Mouse (Mus musculus): ENCODE data around the gene Hpse2.

The Hpse2 gene

DNA sequence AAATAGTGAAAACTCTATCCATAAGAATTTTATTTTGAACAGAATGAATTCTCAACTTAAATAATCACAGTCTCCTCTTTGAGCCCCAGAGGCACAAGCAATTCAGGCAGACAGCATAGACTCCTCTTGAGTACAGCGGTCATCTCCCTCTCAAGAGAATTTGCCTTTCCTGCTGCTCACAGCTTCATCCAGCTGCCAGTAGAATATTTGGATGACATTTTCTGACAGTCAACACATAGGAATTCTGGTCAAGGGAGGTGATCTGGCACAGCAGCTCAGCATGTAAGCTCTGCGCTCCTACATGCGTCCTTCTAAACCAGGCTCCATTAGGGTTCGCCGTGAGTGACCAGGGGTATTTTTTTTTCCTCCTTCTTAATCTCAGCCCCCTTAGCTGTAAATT lies 232.6 kb downstream of the Hpse2 start:
- 87% methylated on average over 5 of the region's 5 CpGs for WGBS

DNA sequence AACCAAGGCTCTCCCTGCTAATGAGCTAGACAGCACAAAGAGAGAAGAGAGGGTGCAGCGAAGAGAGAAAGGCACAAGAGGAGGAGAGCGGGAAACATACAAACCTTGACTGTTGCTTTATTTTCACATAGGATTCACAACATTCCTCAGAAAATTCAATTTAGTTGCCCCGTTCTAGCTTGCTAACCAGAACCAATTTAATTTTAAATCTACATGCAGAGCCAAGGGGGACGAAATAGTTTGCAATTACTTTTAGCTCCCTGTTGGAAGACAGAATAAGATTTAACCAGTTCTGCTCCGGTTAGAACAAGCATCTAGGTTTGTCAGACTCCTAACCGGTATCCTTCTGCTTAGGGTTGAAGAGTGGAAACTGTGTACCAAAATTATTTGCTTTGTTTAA lies 240.3 kb downstream of the Hpse2 start:
- 54% methylated on average over 6 of the region's 6 CpGs for WGBS

DNA sequence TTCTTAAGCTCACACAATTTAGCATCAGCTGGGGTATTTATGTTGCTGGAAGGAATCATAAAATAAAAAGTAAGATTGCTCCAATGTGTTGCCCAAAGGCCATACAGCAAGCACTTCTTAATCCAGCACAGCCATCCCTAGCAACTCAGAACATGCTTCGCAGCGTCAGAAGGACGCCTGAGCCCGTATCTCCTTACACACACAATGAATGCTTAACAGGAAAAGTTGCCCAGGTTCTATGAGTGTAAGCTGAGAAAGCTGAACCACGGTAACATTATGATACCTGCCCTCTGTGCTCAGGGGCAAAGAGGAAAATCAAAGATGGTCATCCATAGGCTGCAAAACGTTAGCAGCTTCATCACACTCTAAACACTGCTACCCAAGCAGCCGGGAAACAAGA lies 241.3 kb downstream of the Hpse2 start:
- WGBS = 75% methylated on average over 7 of the region's 7 CpGs

DNA sequence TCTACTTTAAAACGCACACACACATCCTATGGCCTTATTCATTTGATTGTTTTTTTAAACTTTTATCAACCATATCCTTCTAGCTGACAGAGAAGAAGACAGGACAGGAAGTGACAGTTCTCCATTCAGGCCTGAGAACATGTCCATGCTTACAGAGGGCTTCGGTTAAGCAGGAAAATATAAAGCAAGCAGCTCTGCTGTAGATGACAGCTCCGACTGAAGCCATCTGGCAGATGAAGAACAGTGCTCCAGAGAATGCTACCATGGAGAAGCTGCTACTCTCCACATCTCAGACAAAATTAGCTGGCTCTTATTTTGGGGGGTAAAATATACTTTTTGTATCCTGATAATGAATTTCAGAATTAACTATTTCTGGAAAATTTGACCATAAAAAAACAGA lies 246.5 kb downstream of the Hpse2 start:
- WGBS = 59% methylated on average over 3 of the region's 3 CpGs

DNA sequence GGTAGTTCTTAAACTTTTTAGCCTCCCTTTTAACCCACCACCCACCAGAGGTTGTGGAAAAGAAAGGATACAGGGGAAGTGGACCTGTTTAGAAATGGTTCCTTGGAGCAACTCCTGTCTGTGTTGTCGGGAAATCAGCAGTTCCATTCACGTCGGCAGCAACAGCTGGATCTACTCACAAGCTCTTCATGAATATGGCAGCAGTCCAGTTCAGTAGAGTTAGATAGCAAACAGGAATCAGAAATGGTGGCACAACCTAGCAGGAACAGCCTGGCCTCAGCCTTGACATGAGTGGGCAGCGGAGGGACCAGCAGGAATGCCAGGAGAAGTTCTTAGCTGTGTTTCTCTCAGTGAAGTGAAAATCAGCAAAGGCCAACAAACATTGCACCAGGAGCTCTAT lies 278.4 kb downstream of the Hpse2 start:
- WGBS = 95% methylated on average over 4 of the region's 4 CpGs

DNA sequence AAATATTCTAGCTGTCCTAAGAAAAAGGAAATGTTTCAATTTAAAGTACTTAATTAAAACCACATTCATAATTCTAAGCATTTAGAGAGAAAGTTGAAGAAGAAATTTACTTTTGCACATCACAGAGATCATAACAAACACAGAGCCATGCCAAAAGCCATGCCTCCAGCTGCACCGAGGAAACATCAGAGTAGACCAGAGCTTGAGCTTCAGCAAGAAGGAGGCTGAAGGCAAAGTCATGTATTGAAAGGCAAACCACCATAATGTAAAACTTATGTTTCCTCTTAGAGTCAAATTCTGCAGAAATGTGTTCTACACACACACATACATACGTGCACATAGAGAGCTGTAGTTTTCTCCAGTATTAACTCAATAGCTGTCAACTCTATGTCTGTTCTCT lies 291.2 kb downstream of the Hpse2 start:
- WGBS = 87% methylated on average over 2 of the region's 2 CpGs

DNA sequence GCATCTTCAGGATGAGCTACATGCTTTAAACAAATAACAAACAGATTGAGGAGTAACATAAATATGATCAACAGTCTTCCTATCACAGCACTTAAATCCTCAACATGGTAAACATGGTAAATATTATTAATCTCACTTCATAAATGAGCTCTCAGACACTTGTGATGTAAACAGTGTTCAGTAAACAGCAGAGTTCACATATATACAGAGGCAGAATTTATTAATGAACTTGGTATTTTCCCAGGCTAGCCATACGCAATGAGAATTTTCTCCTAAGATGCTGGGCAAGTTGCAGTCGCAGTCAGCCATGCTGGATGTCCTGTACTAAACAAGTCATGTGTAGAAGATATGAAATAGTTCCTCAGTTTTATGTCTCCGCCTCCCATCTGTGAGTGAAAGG lies 300.9 kb downstream of the Hpse2 start:
- 92% methylated on average over 3 of the region's 3 CpGs for WGBS

DNA sequence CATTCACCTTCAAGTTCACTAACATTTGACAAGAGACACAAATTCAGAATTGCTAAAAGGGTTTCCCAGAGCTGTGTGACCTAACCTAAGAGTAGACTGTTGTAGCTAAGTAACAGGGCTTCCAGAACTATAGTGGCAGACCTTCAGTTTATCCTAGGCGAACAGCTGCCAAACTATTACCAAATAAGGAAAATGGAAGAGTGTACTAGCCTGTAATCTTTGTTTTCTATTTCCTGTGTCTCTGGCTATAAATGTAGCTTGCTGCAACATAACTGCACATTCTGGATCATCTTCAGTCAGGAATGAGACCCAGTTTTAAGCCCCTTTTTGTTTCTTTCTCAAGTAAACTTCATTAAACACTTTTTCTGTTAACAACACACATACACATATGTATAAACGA lies 324.0 kb downstream of the Hpse2 start:
- WGBS = 62% methylated on average over 2 of the region's 2 CpGs

DNA sequence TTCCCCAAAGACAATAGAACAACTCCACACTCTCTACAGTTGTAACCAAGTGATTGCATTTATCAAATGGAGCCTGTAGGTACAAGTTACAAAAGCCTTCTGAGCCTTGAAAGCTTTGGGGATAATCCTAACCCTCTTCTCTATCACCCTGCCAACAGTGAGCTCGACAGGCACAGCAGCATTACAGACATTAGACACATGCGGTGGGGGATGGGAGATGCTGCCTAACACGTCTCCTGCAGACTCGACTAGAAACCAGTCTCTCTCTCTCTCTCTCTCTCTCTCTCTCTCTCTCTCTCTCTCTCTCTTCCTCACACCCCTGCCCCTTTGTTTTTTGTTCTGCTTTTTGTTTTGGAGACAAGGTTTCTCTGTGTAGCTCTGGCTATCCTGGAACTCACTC lies 343.6 kb downstream of the Hpse2 start:
- WGBS = 50% methylated on average over 4 of the region's 4 CpGs

DNA sequence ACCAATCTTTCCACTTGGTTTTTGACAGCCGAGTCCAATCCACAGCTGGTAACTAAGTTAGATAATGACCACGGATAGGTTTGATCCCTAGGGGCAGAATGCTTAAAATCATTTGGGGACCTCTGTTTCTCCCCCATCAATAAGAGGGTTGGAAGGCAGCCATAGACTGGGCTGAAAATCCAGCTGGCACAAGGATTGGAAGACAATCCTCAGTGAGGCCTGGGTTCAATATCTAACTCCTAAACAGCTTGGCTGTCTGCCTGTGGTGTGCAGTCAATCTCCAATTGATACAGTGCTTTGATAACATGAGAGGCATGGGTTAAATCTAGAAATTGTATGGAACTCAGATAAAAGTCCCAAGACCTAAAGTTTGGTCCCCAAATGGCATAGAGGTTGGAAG lies 345.4 kb downstream of the Hpse2 start:
- 79% methylated on average over 2 of the region's 2 CpGs for WGBS

DNA sequence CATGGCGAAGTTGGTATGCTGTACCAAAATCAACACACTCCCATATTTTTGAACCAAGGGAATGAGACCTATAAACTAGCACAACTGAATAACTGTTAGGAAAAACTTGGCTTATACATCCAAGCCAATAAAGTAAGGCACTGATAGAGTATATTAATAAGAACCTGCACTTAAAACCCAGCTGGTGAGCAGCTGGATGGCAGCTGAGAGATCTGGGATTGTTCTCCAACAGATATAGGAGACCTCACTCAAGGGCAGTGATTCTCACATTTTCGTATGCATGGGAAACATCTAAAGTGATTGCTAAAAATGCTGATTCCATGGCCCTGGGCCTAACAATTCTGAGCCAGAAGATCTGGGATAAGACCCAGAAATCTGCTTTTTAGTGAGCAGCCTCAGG lies 345.9 kb downstream of the Hpse2 start:
- WGBS = 82% methylated on average over 2 of the region's 2 CpGs

DNA sequence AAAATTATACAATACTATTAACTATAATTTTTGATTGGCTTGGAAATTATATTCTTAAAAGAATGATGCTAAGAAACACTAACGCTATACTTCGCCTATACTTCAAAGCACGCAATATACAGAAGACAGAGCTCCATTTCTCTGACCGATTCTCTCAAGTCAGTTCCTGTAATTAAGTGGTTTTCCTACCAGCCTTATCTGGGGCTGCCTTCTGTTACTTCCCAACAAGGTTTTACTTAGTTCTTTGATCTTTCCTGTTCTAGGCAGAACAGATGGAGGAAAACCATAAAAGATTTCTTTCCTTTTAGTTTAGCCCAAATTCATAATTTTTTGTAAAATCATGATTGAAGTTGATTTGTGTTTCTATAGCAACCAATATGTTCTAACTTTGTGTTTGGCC lies 351.8 kb downstream of the Hpse2 start:
- 71% methylated on average over 4 of the region's 4 CpGs for WGBS

DNA sequence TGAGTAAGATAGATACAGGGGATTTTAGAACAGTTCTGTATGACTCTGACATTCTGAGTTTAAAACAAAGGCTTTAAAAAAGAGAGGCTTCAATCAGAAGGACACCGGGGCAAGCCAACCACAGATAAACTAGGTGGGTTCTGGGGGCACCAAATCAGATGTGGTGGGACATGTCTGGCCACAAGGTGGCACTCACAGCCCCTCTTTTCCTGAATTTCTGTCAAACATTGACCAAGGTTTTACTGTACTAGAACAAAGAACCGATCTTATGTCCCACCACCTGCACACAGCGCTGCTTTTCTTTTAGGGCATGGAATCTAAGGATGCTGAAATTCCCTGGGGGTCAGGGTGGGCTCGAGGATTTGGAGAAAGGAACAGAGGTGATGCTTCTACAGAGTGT lies 360.9 kb downstream of the Hpse2 start:
- WGBS = 26% methylated on average over 4 of the region's 4 CpGs

DNA sequence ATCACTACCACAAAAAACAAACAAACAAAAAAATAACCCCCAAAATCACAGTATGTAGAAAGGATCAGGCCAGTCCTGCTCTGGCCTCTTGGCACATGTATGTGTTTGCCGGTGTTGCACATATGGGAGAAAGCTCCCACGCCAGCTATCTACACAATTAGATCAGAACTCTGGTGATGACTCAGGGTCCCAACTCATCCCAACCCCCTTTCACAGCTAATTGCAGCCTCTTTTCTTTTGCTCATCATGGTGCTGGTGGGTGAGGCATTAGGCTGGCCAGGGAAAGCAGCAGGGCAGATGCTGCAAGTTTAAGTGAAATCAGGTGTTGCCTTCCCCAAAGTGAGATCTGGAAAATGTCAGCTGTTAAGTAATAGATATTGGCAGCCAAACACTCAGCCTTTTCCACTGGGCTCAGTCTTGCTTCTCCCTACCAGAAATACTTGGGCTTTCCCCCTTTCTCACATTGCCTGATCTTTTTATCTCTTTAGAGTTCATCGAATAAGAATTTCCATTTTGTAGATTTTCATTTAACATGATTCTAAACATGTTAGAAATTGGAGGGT lies 365.5 kb downstream of the Hpse2 start:
- WGBS = 82% methylated on average over 3 of the region's 3 CpGs

DNA sequence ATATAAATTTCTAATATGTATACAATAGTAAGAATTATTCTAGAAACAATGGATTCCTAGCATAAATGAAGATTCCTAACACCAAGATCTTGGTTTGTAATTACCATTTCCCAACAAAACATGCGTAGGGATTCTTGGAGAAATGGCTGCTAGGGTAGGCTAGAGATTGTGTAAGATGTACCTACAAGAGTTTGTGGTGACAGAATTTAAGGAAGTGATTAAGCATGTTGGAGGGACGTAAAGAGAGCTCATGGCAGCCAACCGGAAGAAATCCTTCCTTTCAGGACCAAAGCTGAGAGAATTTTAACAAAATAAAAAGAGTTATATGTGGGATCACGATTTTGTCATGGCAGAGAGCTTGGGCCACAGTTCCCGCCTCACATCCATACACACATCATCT lies 369.4 kb downstream of the Hpse2 start:
- 86% methylated on average over 5 of the region's 5 CpGs for WGBS

DNA sequence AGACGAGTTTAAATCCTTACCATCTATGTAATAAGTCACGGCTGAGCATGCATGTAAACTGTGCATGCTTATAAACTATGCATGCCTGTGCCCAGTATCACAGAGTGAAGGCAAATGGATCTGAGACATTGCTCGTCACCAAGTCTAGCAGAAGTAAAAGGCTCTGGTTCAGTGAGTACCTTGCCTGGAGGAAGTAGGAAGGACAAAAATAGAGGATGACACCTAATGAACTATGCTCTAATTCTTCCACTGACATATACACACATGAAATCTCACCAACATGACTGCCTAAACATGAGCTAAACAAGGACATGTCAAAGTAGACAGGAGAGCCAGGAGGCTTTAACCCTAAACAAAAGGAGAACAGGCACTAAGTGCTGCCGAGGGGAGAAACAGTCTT lies 391.7 kb downstream of the Hpse2 start:
- 93% methylated on average over 4 of the region's 4 CpGs for WGBS

DNA sequence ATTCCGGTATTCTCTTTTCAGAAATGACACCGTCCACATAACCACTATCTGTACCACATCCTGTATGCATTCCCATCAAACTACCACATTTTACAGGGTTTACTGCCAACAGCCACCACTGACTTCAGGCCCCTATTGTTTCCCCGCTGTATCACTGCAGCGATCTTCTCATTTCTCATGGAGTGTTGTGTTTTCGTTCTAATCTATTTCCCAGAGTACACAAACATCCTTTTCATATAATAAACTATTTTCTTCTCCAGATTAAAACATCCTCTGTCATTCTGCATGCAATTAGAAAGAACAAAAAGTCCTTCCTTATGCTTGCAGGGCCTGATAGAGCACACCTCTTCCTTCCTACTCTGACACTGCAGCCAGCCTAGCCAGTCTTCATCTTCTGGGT lies 399.3 kb downstream of the Hpse2 start:
- 76% methylated on average over 5 of the region's 5 CpGs for WGBS

DNA sequence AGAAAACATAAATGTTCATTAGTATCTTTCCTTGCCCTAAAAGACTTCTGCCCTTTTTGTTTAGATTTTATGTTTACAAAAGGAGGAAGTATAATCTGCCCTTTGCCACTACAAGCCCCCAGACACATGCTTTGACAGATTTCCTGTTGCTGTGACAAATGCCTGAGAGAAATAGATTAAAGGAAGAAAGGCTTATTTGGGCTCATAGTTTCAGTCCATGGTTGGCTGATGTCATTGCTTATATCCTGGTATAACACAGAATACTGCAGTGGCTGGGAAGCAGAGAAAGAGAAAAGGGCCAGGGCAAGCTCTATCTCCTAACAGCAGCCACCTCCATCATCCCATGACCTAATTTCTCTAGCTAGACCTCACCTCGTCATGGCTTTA lies 401.8 kb downstream of the Hpse2 start:
- WGBS = 59% methylated on average over 1 of the region's 1 CpGs

DNA sequence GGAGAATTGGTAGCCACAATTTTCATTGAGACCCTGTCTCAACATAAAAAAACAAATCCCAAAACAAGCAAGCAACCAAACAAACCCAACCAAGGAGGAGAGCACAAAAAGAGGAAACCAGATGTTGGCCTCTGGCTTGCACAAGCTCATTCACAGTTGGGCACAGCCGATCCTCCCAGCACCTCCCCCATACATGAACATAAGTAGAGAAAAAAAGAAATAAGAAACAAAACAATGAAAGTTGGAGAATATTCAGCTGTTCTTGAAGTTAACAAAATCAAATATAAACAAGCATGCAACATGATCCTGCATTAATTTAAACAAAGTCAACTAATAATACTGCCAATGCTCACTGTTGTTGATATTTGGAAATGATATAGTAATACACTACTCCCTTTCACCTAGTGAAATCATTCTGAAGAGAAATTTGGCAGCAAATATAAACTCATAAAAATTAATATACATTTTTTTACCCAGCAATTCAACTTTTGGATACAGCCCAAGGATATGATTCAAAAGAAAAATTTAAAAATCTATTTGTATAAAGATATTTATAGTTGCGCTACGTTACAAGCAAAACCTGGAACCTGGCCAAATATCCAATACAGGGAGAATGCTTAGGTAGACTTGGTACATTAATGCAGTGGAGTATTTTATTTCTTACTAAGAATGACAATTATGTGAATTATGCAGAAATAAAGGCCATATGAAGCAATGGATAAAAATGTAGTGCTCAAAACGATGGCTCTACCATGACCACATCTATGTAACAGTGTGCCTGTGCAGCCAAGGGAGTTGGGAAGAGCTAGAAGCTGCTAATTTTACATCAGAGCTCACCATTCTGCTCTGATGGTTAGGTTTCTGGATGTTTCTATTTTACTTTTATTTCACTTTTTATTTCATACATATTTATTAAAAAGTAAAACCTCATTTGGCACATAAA lies 402.5 kb downstream of the Hpse2 start:
- 55% methylated on average over 4 of the region's 4 CpGs for WGBS

DNA sequence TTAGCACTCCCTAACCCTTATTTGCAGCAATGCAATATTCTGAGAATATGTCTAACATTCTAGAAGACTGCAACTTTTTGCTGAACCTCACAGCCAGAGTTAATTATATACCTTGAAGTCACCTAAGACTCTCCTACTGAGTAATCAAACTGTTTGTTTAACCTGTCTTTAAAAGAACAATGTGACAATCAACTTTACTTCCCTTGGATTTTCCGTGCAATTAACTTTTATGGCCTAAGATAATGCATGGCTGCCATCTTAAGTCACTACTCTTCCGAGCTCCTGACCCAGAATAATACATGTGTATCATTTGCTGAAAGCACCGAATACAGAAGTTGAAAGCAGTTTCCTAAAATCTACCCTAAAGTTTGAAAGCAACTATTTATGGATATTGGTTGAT lies 407.6 kb downstream of the Hpse2 start:
- WGBS = 83% methylated on average over 3 of the region's 3 CpGs

DNA sequence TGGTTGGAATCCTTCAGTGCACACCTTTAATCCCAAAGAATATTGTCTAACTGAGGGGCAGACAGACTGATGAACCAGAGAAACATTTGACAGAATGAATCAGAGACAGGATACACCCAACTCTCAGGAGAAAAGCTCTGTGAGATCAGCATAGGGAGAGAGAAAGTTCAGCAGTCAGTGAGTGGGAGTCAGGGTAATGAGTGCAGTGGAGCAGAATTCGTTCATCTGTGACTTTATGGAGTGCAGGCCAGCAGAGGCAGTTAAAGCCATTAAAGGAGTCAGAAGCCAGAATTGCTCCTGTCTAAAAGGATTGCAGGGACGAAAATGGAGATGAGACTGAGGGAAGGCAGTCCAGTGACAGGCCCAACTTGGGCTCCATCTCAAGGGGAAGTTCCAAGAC lies 410.2 kb downstream of the Hpse2 start:
- WGBS = 72% methylated on average over 2 of the region's 2 CpGs

DNA sequence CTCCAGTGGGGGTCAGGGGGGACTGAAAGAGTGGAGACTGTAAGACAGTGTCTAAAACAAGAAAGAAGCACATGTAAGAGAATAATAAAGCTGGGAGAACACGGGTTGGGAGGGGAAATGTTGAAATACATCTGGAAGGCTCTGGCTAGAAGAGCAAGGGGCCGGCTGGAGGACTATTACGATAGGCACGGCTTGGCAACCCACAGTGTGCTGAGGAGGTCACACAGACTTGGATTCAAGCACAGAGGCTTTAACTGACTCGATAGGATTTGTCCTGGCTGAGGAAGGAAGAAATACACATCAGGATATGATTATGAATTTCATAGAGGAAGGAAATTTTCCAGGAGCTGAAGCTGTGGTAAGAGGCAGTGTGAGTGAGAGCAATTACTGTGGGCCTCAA lies 414.4 kb downstream of the Hpse2 start:
- WGBS = 86% methylated on average over 5 of the region's 5 CpGs

DNA sequence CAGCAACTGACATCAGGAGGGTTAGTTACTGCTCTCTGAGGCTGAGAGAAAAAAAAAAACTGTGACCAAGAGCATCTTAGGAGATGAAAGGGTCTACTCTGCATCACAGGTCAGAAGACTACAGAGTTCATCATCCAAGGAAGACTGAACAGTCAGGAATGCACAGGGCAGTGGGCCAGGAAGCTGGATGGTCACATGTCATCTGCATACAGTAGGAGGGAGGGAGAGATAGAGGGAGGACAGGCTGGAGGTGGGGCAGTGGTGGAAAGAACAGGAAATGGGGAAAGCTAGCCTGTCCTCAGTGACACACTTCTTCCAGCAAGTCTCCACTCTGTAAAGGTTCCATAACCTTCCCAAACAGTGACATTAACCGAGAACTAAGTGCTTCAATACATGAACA lies 423.0 kb downstream of the Hpse2 start:
- WGBS = 81% methylated on average over 1 of the region's 1 CpGs
